Mouse (Mus musculus) forebrain, embryonic 16.5 days (tissue): ENCODE data around the gene Grk3. TPM values are rescaled to one million over a fixed set of nuclear protein-coding genes. Genes with fewer than 3 reads are reported as not detected.

Experiments
- ATAC-seq: fragments of 200-750 bp; cut with Nextera tagmentation; 2 replicates; pipeline ENCODE4 v1.8.0; 2017; ENCODE audit warnings: mild to moderate bottlenecking, moderate library complexity
- H3K27ac ChIP-seq: fragments of 300-500 bp; sonication (generic); 2 replicates; pipeline ENCODE4 v1.5.1; 2014; ENCODE audit warnings: low read length, control low read depth
- H3K27me3 ChIP-seq: fragments of 300-500 bp; sonication (generic); replicated peaks from 2 replicates; pipeline ENCODE4 v1.6.1; 2014; ENCODE audit warnings: low read length; ENCODE audit not compliant: control insufficient read depth, insufficient read depth
- H3K36me3 ChIP-seq: fragments of 300-500 bp; sonication (generic); 2 replicates; pipeline ENCODE4 v1.6.1; 2014; ENCODE audit not compliant: control insufficient read depth, insufficient read depth
- H3K4me1 ChIP-seq: fragments of 300-500 bp; sonication (generic); replicated peaks from 2 replicates; pipeline ENCODE4 v1.6.1; 2014; ENCODE audit warnings: low read length; ENCODE audit not compliant: control insufficient read depth, insufficient read depth
- H3K4me2 ChIP-seq: fragments of 300-500 bp; sonication (generic); 2 replicates; pipeline ENCODE4 v1.6.1; 2014; ENCODE audit warnings: mild to moderate bottlenecking, low read length, control low read depth
- H3K4me3 ChIP-seq: fragments of 300-500 bp; sonication (generic); replicated peaks from 2 replicates; pipeline ENCODE4 v1.5.1; 2014; ENCODE audit warnings: mild to moderate bottlenecking, low read length, control low read depth
- H3K9ac ChIP-seq: fragments of 300-500 bp; sonication (generic); replicated peaks from 2 replicates; pipeline ENCODE4 v1.6.1; 2014; ENCODE audit warnings: low read depth, low read length, control low read depth
- H3K9me3 ChIP-seq: fragments of 300-500 bp; sonication (generic); 2 replicates; pipeline ENCODE4 v1.6.1; 2016; ENCODE audit warnings: low read length; ENCODE audit not compliant: control insufficient read depth
- WGBS: fragments of 180-500 bp; shearing (Covaris S2); extraction: QIAGEN DNeasy Blood & Tissue Kit; methylation state at CpG from one replicate; pipeline ENCODE4 v1.1.7; 2014; 5-methylcytosine and 5-hydroxymethylcytosine counted together
- polyA plus RNA-seq: library from polyadenylated mRNA; unstranded; fragments of >200 nt; fragmentation: Nextera tagmentation; extraction: Ambion mirVana; gene quantifications from 2 replicates; pipeline ENCODE4 v1.2.1, GENCODE M21; 2015

Gene Grk3
- polyA plus RNA-seq, 1 experiment from 2014 or later: 25.1 TPM

GRCm38 (mm10) chr5:113035094-113036047 is 19.8 kb upstream of the Grk3 start:
- WGBS: 40% methylated on average over 10 of the region's 10 CpGs
- H3K27me3 ChIP-seq: no peaks in the 10 kb centered on the region
- no peaks in the 10 kb centered on the region for H3K9me3 ChIP-seq
- H3K9ac ChIP-seq: no peak overlapping the region
- no peak overlapping the region for H3K4me2 ChIP-seq
- ATAC-seq: no peak; the same call in 1 of the 2 replicates
- H3K4me3 ChIP-seq: no peak overlapping the region
- H3K4me1 ChIP-seq: peaks cover 27% of the 10 kb centered on the region
- peak overlapping the region; percentile 48 for H3K27ac ChIP-seq
- no peaks in the 10 kb centered on the region for H3K36me3 ChIP-seq

DNA sequence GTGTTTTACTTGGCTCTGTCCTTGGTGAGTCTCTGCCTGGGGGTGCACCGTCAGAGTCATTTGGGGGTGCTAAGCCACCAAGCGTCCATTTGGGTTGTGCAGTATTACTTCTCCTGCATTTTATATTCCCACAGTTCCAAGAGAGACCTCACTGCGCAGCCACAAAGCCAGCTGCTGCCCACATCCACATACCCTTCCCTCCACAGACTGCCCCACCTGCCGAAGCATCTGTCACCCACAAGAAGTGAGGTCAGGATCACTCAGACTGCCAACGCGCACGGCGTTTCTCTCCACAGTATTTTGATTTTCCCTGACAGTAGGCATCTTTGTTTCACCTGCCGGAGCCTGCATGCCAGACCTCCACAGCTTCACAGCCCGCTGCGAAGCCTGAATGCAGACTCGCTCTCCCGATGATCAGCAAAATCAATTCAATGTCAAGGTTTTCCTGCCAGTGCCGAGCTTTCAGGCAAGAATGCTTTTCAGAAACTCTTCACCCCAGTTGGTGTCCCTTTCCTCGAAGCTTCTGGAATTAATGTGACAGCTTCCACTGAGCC is 15.7 kb upstream of the Grk3 start:
- 32% methylated on average over 15 of the region's 15 CpGs for WGBS

DNA sequence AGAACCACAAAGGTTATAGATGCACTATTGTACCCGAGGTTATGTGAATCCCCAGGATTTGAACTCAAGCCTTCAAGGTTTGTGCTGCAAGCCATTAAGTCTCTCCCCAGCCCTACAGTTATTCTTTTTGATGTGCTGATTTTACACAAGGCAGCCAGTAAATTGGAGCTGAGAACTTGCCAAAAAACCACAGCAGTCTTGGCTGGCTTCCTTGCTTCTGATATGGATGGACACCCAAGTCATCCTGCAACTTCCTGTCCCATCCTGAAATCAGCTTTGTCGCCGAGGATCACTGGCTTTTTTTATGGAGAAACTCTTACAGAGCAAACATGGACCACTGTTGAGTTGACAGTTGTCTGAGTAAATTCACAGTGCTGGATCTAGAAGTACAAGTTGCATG is 14.5 kb upstream of the Grk3 start:
- no peaks in the 10 kb centered on the region for H3K36me3 ChIP-seq
- no peak for ATAC-seq
- no peaks in the 10 kb centered on the region for H3K27me3 ChIP-seq
- no peak overlapping the region for H3K4me2 ChIP-seq
- no peaks in the 10 kb centered on the region for H3K9me3 ChIP-seq
- H3K9ac ChIP-seq: no peak overlapping the region
- no peak overlapping the region for H3K27ac ChIP-seq
- WGBS: 76% methylated on average over 3 of the region's 3 CpGs
- H3K4me1 ChIP-seq: peaks cover 16% of the 10 kb centered on the region
- no peak overlapping the region for H3K4me3 ChIP-seq

More for the DNA sequence above, 15.7 kb upstream of the Grk3 start:
- no peaks in the 10 kb centered on the region for H3K9me3 ChIP-seq
- H3K4me2 ChIP-seq: no peak overlapping the region
- peak; percentile 22; the same call in 1 of the 2 replicates for ATAC-seq
- peak overlapping the region; percentile 38 for H3K27ac ChIP-seq
- H3K9ac ChIP-seq: no peak overlapping the region
- peaks cover 22% of the 10 kb centered on the region for H3K4me1 ChIP-seq
- no peak overlapping the region for H3K4me3 ChIP-seq
- H3K27me3 ChIP-seq: no peaks in the 10 kb centered on the region
- H3K36me3 ChIP-seq: no peaks in the 10 kb centered on the region

DNA sequence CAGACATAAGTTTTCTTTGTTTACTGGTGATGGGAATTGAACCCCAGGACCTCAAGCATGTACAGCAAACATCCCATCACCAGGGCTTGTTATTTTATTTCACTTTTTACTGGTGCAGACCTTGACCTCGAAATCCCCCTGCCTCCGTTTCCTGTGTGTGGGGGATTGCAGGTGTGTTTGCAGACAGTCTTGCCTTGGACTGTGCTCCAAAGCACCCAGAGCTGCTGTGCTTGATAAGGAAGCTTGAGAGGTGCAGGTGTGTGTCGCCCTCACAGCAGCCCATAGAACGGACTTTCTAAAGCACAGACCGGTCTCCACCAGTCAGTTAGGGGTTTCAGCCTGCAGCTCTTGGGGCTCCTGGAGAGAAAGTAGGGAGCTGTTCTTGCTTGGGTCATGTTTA is 11.1 kb upstream of the Grk3 start:
- H3K9ac ChIP-seq: no peak overlapping the region
- 87% methylated on average over 5 of the region's 5 CpGs for WGBS
- no peak overlapping the region for H3K4me2 ChIP-seq
- H3K36me3 ChIP-seq: no peaks in the 10 kb centered on the region
- ATAC-seq: no peak
- H3K4me3 ChIP-seq: no peak overlapping the region
- H3K4me1 ChIP-seq: peaks cover 13% of the 10 kb centered on the region
- no peaks in the 10 kb centered on the region for H3K9me3 ChIP-seq
- H3K27ac ChIP-seq: no peak overlapping the region
- no peaks in the 10 kb centered on the region for H3K27me3 ChIP-seq

DNA sequence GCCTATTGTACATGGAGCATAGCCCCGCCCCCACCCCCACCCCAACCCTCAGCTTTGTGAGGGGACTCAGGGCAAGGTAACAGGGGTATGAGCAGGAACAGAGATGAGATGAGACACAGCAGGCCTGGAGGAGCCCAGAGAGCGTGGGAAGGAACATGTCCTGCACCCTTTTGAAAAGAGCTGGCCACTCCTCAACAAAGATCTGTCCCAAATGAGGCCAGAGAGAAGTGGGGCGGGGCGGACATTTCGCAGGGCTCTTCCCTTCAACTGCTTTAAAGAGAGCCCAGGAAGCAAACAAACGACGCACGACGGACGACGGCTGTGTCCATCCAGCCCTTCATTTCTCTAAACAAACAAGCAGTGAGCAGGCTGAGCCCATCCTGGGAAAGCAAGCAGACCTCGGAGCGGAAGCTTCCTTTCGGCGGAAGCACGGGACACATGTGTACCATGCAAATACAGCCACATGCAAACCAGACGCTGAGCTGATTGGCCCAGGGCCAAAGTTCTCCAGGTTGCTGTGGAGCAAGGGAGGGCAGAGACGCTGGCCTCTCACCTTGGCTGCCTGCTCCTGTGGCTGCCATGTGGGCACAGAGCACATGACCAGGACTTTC is 8.7 kb upstream of the Grk3 start:
- Histone ChIP-seq H3K9me3 (no peaks in the 10 kb centered on the region), H3K4me2 (no peak overlapping the region), H3K4me1 (peaks cover 7% of the 10 kb centered on the region; the same call in 1 of the 2 replicates), H3K4me3 (no peak overlapping the region), H3K27me3 (no peaks in the 10 kb centered on the region), H3K9ac (no peak overlapping the region), H3K27ac (no peak overlapping the region), H3K36me3 (no peaks in the 10 kb centered on the region)
- ATAC-seq: peak; percentile 43
- WGBS: 29% methylated on average over 18 of the region's 18 CpGs

GRCm38 (mm10) chr5:113018190-113018589 is 2.6 kb upstream of the Grk3 start:
- no peak overlapping the region for H3K4me3 ChIP-seq
- H3K4me2 ChIP-seq: no peak overlapping the region
- no peaks in the 10 kb centered on the region for H3K9me3 ChIP-seq
- no peak overlapping the region for H3K9ac ChIP-seq
- H3K36me3 ChIP-seq: no peaks in the 10 kb centered on the region
- 50% methylated on average over 8 of the region's 8 CpGs for WGBS
- peak overlapping the region; percentile 39; the same call in 1 of the 2 replicates for H3K27ac ChIP-seq
- ATAC-seq: no peak
- H3K4me1 ChIP-seq: peaks cover 19% of the 10 kb centered on the region
- 0 out of 2 replicates have a peak, but pooled peaks cover 2% of the 10 kb centered on the region for H3K27me3 ChIP-seq

DNA sequence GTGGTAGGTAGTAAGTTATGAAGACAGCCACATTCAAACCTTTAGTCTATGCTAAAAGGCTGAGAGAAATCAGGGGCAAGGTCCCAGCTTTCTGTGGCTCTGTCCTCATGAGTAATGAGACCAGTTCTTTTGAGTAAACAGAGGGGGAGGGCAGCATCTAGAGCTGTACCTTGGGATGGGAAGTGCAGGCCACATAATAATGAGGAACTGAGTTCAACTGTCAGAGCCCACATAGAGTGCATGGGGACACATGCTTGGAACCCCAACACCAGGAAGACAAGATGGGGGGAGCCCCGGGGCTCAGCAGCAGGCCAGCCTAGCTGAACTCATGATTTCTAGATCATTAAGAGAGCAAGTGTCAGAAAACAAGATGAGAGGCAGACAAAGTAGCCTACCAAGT is 1.4 kb upstream of the Grk3 start:
- Histone ChIP-seq H3K4me2 (no peak overlapping the region), H3K36me3 (no peaks in the 10 kb centered on the region), H3K27ac (no peak overlapping the region), H3K9me3 (no peaks in the 10 kb centered on the region), H3K9ac (no peak overlapping the region), H3K4me1 (peaks cover 19% of the 10 kb centered on the region), H3K4me3 (no peak overlapping the region), H3K27me3 (0 out of 2 replicates have a peak, but pooled peaks cover 2% of the 10 kb centered on the region)
- 97% methylated on average over 1 of the region's 1 CpGs for WGBS
- ATAC-seq: no peak

- peak; percentile 52 for ATAC-seq
Measured at GRCm38 (mm10) chr5:113014808-113015235, 769 bp downstream of the Grk3 start.

More at GRCm38 (mm10) chr5:113014808-113015235, 769 bp downstream of the Grk3 start:
- H3K36me3 ChIP-seq: no peaks in the 10 kb centered on the region
- H3K4me3 ChIP-seq: peak overlapping the region; percentile 51
- H3K4me2 ChIP-seq: peak overlapping the region; percentile 54
- H3K9ac ChIP-seq: peak overlapping the region; percentile 64
- peaks cover 19% of the 10 kb centered on the region for H3K4me1 ChIP-seq
- WGBS: 3% methylated on average over 14 of the region's 14 CpGs
- no peaks in the 10 kb centered on the region for H3K9me3 ChIP-seq
- H3K27me3 ChIP-seq: 0 out of 2 replicates have a peak, but pooled peaks cover 2% of the 10 kb centered on the region
- H3K27ac ChIP-seq: no peak overlapping the region
